Mouse (Mus musculus): Measurements from ENCODE around the gene Nppc. TPM values are rescaled to one million over a fixed set of nuclear protein-coding genes. Genes with fewer than 3 reads are reported as not detected.

Gene Nppc
- 0.30 and 0.38 TPM in 2 replicates for polyA plus RNA-seq (2015; fragmentation: Nextera tagmentation; extraction: Ambion mirVana)

- H3K9me3 ChIP-seq (ENCODE audit: control insufficient read depth), result no peaks in the 10 kb centered on the region
- no peaks in the 10 kb centered on the region for H3K36me3 ChIP-seq (ENCODE audit: control insufficient read depth, insufficient read depth)
- ATAC-seq, result peak; percentile 69
- no peak within 1 kb of the TSS for H3K27ac ChIP-seq (ENCODE audit: low read depth, low read length)
- WGBS, result 5% methylated on average over 50 of the region's 59 CpGs
- H3K9ac ChIP-seq (ENCODE audit: low read depth, low read length), result 0 out of 2 replicates have a peak within 1 kb of the TSS, but pooled peaks have one; percentile 27
- H3K4me2 ChIP-seq (replicated peaks; ENCODE audit: low read depth), result peak within 1 kb of the TSS; percentile 83
- peaks cover 40% of the 10 kb centered on the region for H3K27me3 ChIP-seq (replicated peaks; ENCODE audit: control insufficient read depth, insufficient read depth, low read length)
- H3K4me3 ChIP-seq (ENCODE audit: low read depth, low read length), result peak within 1 kb of the TSS; percentile 41
- 0 out of 2 replicates have a peak, but pooled peaks cover 2% of the 10 kb centered on the region for H3K4me1 ChIP-seq (replicated peaks; ENCODE audit: control insufficient read depth, insufficient read depth, low read length)
- TF ChIP-seq CTCF (IDR thresholded peaks at IDR 0.05; ENCODE audit: low read depth), result peak; percentile 73
Observed at GRCm38 (mm10) chr1:86670279-86671038, at the start of gene Nppc. TSS of gene Nppc (minus strand) at chr1:86670571.

- Histone ChIP-seq H3K36me3 (ENCODE audit: control insufficient read depth, insufficient read depth) (no peaks in the 10 kb centered on the region), H3K4me1 (replicated peaks; ENCODE audit: control insufficient read depth, insufficient read depth, low read length) (no peaks in the 10 kb centered on the region), H3K27me3 (replicated peaks; ENCODE audit: control insufficient read depth, insufficient read depth, low read length) (no peaks in the 10 kb centered on the region), H3K4me2 (replicated peaks; ENCODE audit: low read depth) (no peak overlapping the region), H3K9me3 (ENCODE audit: control insufficient read depth) (no peaks in the 10 kb centered on the region), H3K4me3 (ENCODE audit: low read depth, low read length) (no peak overlapping the region), H3K27ac (ENCODE audit: low read depth, low read length) (no peak overlapping the region), H3K9ac (ENCODE audit: low read depth, low read length) (no peak overlapping the region)
- no peak for ATAC-seq
- 64% methylated on average over 4 of the region's 4 CpGs for WGBS
- no peak for TF ChIP-seq CTCF (IDR thresholded peaks at IDR 0.05; ENCODE audit: low read depth)
Observed at GRCm38 (mm10) chr1:86719391-86719790, 49.0 kb upstream of the Nppc start.

- Histone ChIP-seq H3K27ac (ENCODE audit: low read depth, low read length) (no peak overlapping the region), H3K9me3 (ENCODE audit: control insufficient read depth) (no peaks in the 10 kb centered on the region), H3K27me3 (replicated peaks; ENCODE audit: control insufficient read depth, insufficient read depth, low read length) (no peaks in the 10 kb centered on the region), H3K9ac (ENCODE audit: low read depth, low read length) (no peak overlapping the region), H3K4me3 (ENCODE audit: low read depth, low read length) (no peak overlapping the region), H3K4me2 (replicated peaks; ENCODE audit: low read depth) (no peak overlapping the region), H3K36me3 (ENCODE audit: control insufficient read depth, insufficient read depth) (no peaks in the 10 kb centered on the region), H3K4me1 (replicated peaks; ENCODE audit: control insufficient read depth, insufficient read depth, low read length) (0 out of 2 replicates have a peak, but pooled peaks cover 3% of the 10 kb centered on the region)
- no peak for ATAC-seq
- TF ChIP-seq CTCF (IDR thresholded peaks at IDR 0.05; ENCODE audit: low read depth), result no peak
- WGBS, result 88% methylated on average over 1 of the region's 1 CpGs
Observed at GRCm38 (mm10) chr1:86718190-86718589, 47.8 kb upstream of the Nppc start.

GRCm38 (mm10) chr1:86713054-86713453 lies 42.7 kb upstream of the Nppc start:
- no peaks in the 10 kb centered on the region for H3K36me3 ChIP-seq (ENCODE audit: control insufficient read depth, insufficient read depth)
- peak; percentile 73 for ATAC-seq

GRCm38 (mm10) chr1:86712045-86712444 lies 41.7 kb upstream of the Nppc start:
- H3K9ac ChIP-seq (ENCODE audit: low read depth, low read length), result no peak overlapping the region
- H3K36me3 ChIP-seq (ENCODE audit: control insufficient read depth, insufficient read depth), result no peaks in the 10 kb centered on the region
- no peak overlapping the region for H3K4me3 ChIP-seq (ENCODE audit: low read depth, low read length)
- no peaks in the 10 kb centered on the region for H3K9me3 ChIP-seq (ENCODE audit: control insufficient read depth)
- TF ChIP-seq CTCF (IDR thresholded peaks at IDR 0.05; ENCODE audit: low read depth), result no peak
- no peak for ATAC-seq
- 86% methylated on average over 2 of the region's 2 CpGs for WGBS
- no peak overlapping the region for H3K4me2 ChIP-seq (replicated peaks; ENCODE audit: low read depth)
- H3K27ac ChIP-seq (ENCODE audit: low read depth, low read length), result no peak overlapping the region
- H3K27me3 ChIP-seq (replicated peaks; ENCODE audit: control insufficient read depth, insufficient read depth, low read length), result no peaks in the 10 kb centered on the region
- peaks cover 4% of the 10 kb centered on the region; the same call in 1 of the 2 replicates for H3K4me1 ChIP-seq (replicated peaks; ENCODE audit: control insufficient read depth, insufficient read depth, low read length)

More at GRCm38 (mm10) chr1:86713054-86713453, 42.7 kb upstream of the Nppc start:
- Histone ChIP-seq H3K4me3 (ENCODE audit: low read depth, low read length) (no peak overlapping the region), H3K9ac (ENCODE audit: low read depth, low read length) (no peak overlapping the region), H3K27ac (ENCODE audit: low read depth, low read length) (no peak overlapping the region), H3K4me2 (replicated peaks; ENCODE audit: low read depth) (no peak overlapping the region), H3K4me1 (replicated peaks; ENCODE audit: control insufficient read depth, insufficient read depth, low read length) (peaks cover 4% of the 10 kb centered on the region; the same call in 1 of the 2 replicates), H3K27me3 (replicated peaks; ENCODE audit: control insufficient read depth, insufficient read depth, low read length) (no peaks in the 10 kb centered on the region), H3K9me3 (ENCODE audit: control insufficient read depth) (no peaks in the 10 kb centered on the region)
- no peak for TF ChIP-seq CTCF (IDR thresholded peaks at IDR 0.05; ENCODE audit: low read depth)
- 68% methylated on average over 4 of the region's 4 CpGs for WGBS

- Histone ChIP-seq H3K4me3 (ENCODE audit: low read depth, low read length) (no peak overlapping the region), H3K27ac (ENCODE audit: low read depth, low read length) (no peak overlapping the region), H3K4me1 (replicated peaks; ENCODE audit: control insufficient read depth, insufficient read depth, low read length) (peaks cover 4% of the 10 kb centered on the region; the same call in 1 of the 2 replicates), H3K9ac (ENCODE audit: low read depth, low read length) (no peak overlapping the region), H3K4me2 (replicated peaks; ENCODE audit: low read depth) (no peak overlapping the region), H3K27me3 (replicated peaks; ENCODE audit: control insufficient read depth, insufficient read depth, low read length) (no peaks in the 10 kb centered on the region), H3K9me3 (ENCODE audit: control insufficient read depth) (no peaks in the 10 kb centered on the region), H3K36me3 (ENCODE audit: control insufficient read depth, insufficient read depth) (no peaks in the 10 kb centered on the region)
- ATAC-seq, result no peak
- WGBS, result 72% methylated on average over 4 of the region's 4 CpGs
- no peak for TF ChIP-seq CTCF (IDR thresholded peaks at IDR 0.05; ENCODE audit: low read depth)
Observed at GRCm38 (mm10) chr1:86709546-86709945, 39.2 kb upstream of the Nppc start.

Data from intestine, postnatal 0 days (tissue).